Mouse (Mus musculus) limb, embryonic 12.5 days (tissue): ENCODE data around the gene Tyrobp. TPM values are rescaled to one million over a fixed set of nuclear protein-coding genes. Genes with fewer than 3 reads are reported as not detected.
A peak's percentile ranks its signal among the peaks of the same experiment; 100 is the strongest.

Experiments used
- ATAC-seq: fragments of 200-750 bp; cut with Nextera tagmentation; 2 replicates; pipeline ENCODE4 v1.8.0; 2017; ENCODE audit warnings: low read depth, moderate TSS enrichment; ENCODE audit not compliant: insufficient number of reproducible peaks, insufficient read depth, low FRiP score, low TSS enrichment
- H3K27ac ChIP-seq: fragments of 300-500 bp; sonication (generic); 2 replicates; pipeline ENCODE4 v1.5.1; 2016; ENCODE audit warnings: mild to moderate bottlenecking, moderate library complexity
- H3K27me3 ChIP-seq: fragments of 300-500 bp; sonication (generic); 2 replicates; pipeline ENCODE4 v1.6.1; 2016; ENCODE audit warnings: mild to moderate bottlenecking, moderate library complexity
- H3K36me3 ChIP-seq: fragments of 300-500 bp; sonication (generic); 2 replicates; pipeline ENCODE4 v1.6.1; 2016; ENCODE audit warnings: mild to moderate bottlenecking, moderate library complexity
- H3K4me1 ChIP-seq: fragments of 300-500 bp; sonication (generic); replicated peaks from 2 replicates; pipeline ENCODE4 v1.6.1; 2016
- H3K4me2 ChIP-seq: fragments of 300-500 bp; sonication (generic); 2 replicates; pipeline ENCODE4 v1.6.1; 2016; ENCODE audit warnings: mild to moderate bottlenecking, moderate library complexity
- H3K4me3 ChIP-seq: fragments of 300-500 bp; sonication (generic); replicated peaks from 2 replicates; pipeline ENCODE4 v1.5.1; 2016; ENCODE audit warnings: mild to moderate bottlenecking
- H3K9ac ChIP-seq: fragments of 300-500 bp; sonication (generic); replicated peaks from 2 replicates; pipeline ENCODE4 v1.6.1; 2016; ENCODE audit warnings: mild to moderate bottlenecking, moderate library complexity
- H3K9me3 ChIP-seq: fragments of 300-500 bp; sonication (generic); 2 replicates; pipeline ENCODE4 v1.6.1; 2016; ENCODE audit warnings: mild to moderate bottlenecking, moderate library complexity
- WGBS: fragments of 180-500 bp; shearing (Covaris S2); methylation state at CpG from one replicate; pipeline ENCODE4 v1.1.7; 2016; 5-methylcytosine and 5-hydroxymethylcytosine counted together
- polyA plus RNA-seq: library from polyadenylated mRNA; unstranded; fragments of >200 nt; fragmentation: Nextera tagmentation; extraction: Ambion mirVana; gene quantifications from 2 replicates; pipeline ENCODE4 v1.2.1, GENCODE M21; 2016

Tyrobp gene
- polyA plus RNA-seq, 1 experiment from 2014 or later, result 14.1 TPM

- 47% methylated on average over 23 of the region's 23 CpGs for whole genome bisulfite sequencing
- Histone ChIP-seq H3K4me1 (peaks cover 17% of the 10 kb centered on the region; the same call in 1 of the 2 replicates), H3K36me3 (peaks cover 8% of the 10 kb centered on the region; the same call in 1 of the 2 replicates), H3K27me3 (peaks cover 49% of the 10 kb centered on the region), H3K9ac (peak overlapping the region; percentile 53), H3K9me3 (peaks cover 8% of the 10 kb centered on the region; the same call in 1 of the 2 replicates), H3K4me2 (peak overlapping the region; percentile 90), H3K27ac (no peak overlapping the region), H3K4me3 (peak overlapping the region; percentile 57)
- no peak for ATAC-seq
Measured at GRCm38 (mm10) chr7:30423071-30423641, 9.6 kb downstream of the Tyrobp start.

GRCm38 (mm10) chr7:30429327-30429726 lies 15.8 kb downstream of the Tyrobp start:
- no peak overlapping the region for H3K4me2 ChIP-seq
- no peak for ATAC-seq
- peaks cover 8% of the 10 kb centered on the region; the same call in 1 of the 2 replicates for H3K36me3 ChIP-seq
- H3K27ac ChIP-seq, result no peak overlapping the region
- H3K9ac ChIP-seq, result no peak overlapping the region
- H3K4me3 ChIP-seq, result no peak overlapping the region
- H3K9me3 ChIP-seq, result no peaks in the 10 kb centered on the region
- H3K27me3 ChIP-seq, result peaks cover 5% of the 10 kb centered on the region
- H3K4me1 ChIP-seq, result no peaks in the 10 kb centered on the region; the same call in 1 of the 2 replicates

- no peak overlapping the region for H3K4me2 ChIP-seq
- 54% methylated on average over 2 of the region's 2 CpGs for WGBS
- ATAC-seq, result no peak
Measured at GRCm38 (mm10) chr7:30430191-30430590, 16.6 kb downstream of the Tyrobp start.

DNA sequence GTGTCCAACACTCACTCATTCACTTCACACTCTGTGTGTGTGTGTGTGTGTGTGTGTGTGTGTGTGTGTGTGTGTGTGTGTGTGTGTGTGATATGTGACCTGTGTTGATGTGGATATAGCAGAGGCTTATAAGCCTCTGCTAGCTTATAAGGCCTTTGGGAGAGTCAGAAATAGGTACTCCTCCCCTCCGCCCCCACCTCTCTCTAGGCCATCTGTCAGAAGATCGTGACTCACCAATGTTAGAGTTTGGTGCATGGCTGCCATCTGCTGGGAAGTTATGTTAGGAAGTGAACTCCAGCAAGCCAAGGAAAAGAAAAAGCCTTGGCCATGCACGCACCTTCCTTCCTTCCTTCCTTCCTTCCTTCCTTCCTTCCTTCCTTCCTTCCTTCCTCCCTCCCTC lies 18.2 kb downstream of the Tyrobp start:
- no peaks in the 10 kb centered on the region; the same call in 1 of the 2 replicates for H3K4me1 ChIP-seq
- no peak for ATAC-seq
- H3K9ac ChIP-seq, result no peak overlapping the region
- H3K36me3 ChIP-seq, result peaks cover 18% of the 10 kb centered on the region; the same call in 1 of the 2 replicates
- H3K4me2 ChIP-seq, result no peak overlapping the region
- no peaks in the 10 kb centered on the region for H3K9me3 ChIP-seq
- WGBS, result 16% methylated on average over 3 of the region's 3 CpGs
- peaks cover 18% of the 10 kb centered on the region for H3K27me3 ChIP-seq
- H3K27ac ChIP-seq, result no peak overlapping the region
- H3K4me3 ChIP-seq, result no peak overlapping the region

More at GRCm38 (mm10) chr7:30430191-30430590, 16.6 kb downstream of the Tyrobp start:
- peaks cover 4% of the 10 kb centered on the region for H3K27me3 ChIP-seq
- H3K4me3 ChIP-seq, result no peak overlapping the region
- no peaks in the 10 kb centered on the region; the same call in 1 of the 2 replicates for H3K4me1 ChIP-seq
- H3K9ac ChIP-seq, result no peak overlapping the region
- no peaks in the 10 kb centered on the region for H3K9me3 ChIP-seq
- no peak overlapping the region for H3K27ac ChIP-seq
- peaks cover 13% of the 10 kb centered on the region; the same call in 1 of the 2 replicates for H3K36me3 ChIP-seq

- Histone ChIP-seq H3K4me3 (no peak overlapping the region), H3K36me3 (peaks cover 25% of the 10 kb centered on the region; the same call in 1 of the 2 replicates), H3K4me2 (no peak overlapping the region), H3K27ac (no peak overlapping the region), H3K9me3 (no peaks in the 10 kb centered on the region), H3K4me1 (no peaks in the 10 kb centered on the region; the same call in 1 of the 2 replicates), H3K27me3 (peaks cover 31% of the 10 kb centered on the region), H3K9ac (no peak overlapping the region)
- WGBS, result 2% methylated on average over 10 of the region's 10 CpGs
- ATAC-seq, result no peak
Measured at GRCm38 (mm10) chr7:30434238-30434637, 20.7 kb downstream of the Tyrobp start.

DNA sequence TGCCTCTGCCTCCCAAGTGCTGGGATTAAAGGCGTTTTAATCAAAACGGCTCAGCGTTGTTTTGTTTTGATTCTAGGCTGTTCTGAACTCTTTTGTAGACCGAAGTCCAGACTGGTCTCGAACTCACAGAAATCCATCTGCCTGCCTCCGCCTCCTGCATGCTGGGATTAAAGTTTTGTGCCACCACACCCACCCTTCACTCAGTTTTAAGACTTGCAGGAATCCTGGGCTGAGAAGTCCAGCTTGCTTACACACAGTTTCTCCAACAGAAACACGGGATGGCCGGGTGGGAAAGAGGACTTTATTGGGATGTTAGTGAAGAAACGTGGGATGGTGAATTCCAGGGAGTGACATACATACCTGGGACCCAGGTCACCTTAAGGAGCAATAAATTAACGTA lies 21.1 kb downstream of the Tyrobp start:
- no peak for ATAC-seq
- Histone ChIP-seq H3K9ac (no peak overlapping the region), H3K36me3 (peaks cover 27% of the 10 kb centered on the region; the same call in 1 of the 2 replicates), H3K4me3 (no peak overlapping the region), H3K27ac (no peak overlapping the region), H3K4me2 (no peak overlapping the region), H3K27me3 (peaks cover 34% of the 10 kb centered on the region), H3K9me3 (no peaks in the 10 kb centered on the region), H3K4me1 (no peaks in the 10 kb centered on the region; the same call in 1 of the 2 replicates)
- WGBS, result 72% methylated on average over 10 of the region's 10 CpGs

GRCm38 (mm10) chr7:30435156-30435555 lies 21.6 kb downstream of the Tyrobp start:
- WGBS, result 34% methylated on average over 9 of the region's 9 CpGs
- Histone ChIP-seq H3K4me1 (no peaks in the 10 kb centered on the region; the same call in 1 of the 2 replicates), H3K27ac (no peak overlapping the region), H3K27me3 (peaks cover 38% of the 10 kb centered on the region), H3K9me3 (no peaks in the 10 kb centered on the region), H3K36me3 (peaks cover 31% of the 10 kb centered on the region; the same call in 1 of the 2 replicates), H3K4me3 (no peak overlapping the region), H3K4me2 (no peak overlapping the region), H3K9ac (no peak overlapping the region)
- no peak for ATAC-seq

DNA sequence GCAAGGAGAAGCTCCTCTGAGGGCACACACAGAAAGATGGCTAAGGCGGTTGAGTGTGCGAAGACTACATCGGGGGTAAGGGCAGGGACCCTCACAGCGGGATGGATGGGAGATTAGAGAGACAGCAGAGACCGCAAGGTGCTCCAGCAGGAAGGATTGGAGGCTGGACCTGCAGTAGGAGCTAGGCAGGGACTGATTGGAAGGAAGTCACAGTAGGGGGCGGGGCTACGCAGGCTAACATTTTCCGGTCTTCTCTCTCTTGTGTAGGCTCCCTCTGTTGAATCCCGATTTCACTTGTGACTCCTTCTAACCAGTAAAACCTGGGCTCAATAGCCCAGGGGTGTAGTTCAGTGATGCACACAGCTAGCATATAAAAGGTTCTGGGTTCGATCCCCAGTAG lies 23.3 kb downstream of the Tyrobp start:
- H3K27me3 ChIP-seq, result peaks cover 47% of the 10 kb centered on the region
- H3K4me1 ChIP-seq, result no peaks in the 10 kb centered on the region
- H3K36me3 ChIP-seq, result peaks cover 31% of the 10 kb centered on the region; the same call in 1 of the 2 replicates
- no peaks in the 10 kb centered on the region for H3K9me3 ChIP-seq
- no peak for ATAC-seq
- no peak overlapping the region for H3K9ac ChIP-seq
- WGBS, result 13% methylated on average over 10 of the region's 10 CpGs
- no peak overlapping the region for H3K4me3 ChIP-seq
- H3K27ac ChIP-seq, result no peak overlapping the region
- H3K4me2 ChIP-seq, result no peak overlapping the region

- H3K36me3 ChIP-seq, result peaks cover 41% of the 10 kb centered on the region
- peaks cover 74% of the 10 kb centered on the region for H3K27me3 ChIP-seq
- H3K4me3 ChIP-seq, result no peak overlapping the region
- no peaks in the 10 kb centered on the region for H3K9me3 ChIP-seq
- H3K4me1 ChIP-seq, result peaks cover 8% of the 10 kb centered on the region
- no peak overlapping the region for H3K27ac ChIP-seq
- H3K4me2 ChIP-seq, result no peak overlapping the region
- H3K9ac ChIP-seq, result no peak overlapping the region
- ATAC-seq, result no peak
- WGBS, result 64% methylated on average over 13 of the region's 13 CpGs
Measured at GRCm38 (mm10) chr7:30439734-30440133, 26.2 kb downstream of the Tyrobp start.

DNA sequence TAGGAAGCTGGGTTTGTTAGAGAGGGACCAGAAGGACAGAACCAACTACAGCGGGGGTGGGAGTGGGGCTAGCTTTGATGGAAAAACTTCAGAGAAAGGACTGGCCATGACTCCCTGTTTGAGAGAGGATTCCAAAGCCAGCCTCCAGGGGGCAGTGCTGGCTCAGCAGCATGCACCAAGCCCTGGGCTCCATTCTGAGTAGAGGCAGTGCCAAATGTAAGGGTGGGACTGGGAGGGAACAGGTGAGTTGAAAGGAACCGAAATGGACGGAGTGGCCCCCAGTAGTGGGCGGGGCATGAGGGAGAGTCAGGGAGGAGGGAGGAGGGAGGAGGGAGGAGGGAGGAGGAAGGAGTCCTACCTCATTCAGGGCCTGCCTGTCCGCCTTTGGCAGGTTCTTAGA lies 27.1 kb downstream of the Tyrobp start:
- 20% methylated on average over 4 of the region's 5 CpGs for WGBS
- Histone ChIP-seq H3K4me3 (no peak overlapping the region), H3K27ac (no peak overlapping the region), H3K9me3 (no peaks in the 10 kb centered on the region), H3K36me3 (peaks cover 32% of the 10 kb centered on the region), H3K9ac (no peak overlapping the region), H3K4me2 (no peak overlapping the region), H3K4me1 (peaks cover 10% of the 10 kb centered on the region), H3K27me3 (peaks cover 77% of the 10 kb centered on the region)
- ATAC-seq, result no peak

GRCm38 (mm10) chr7:30443696-30444095 lies 30.1 kb downstream of the Tyrobp start:
- H3K4me3 ChIP-seq, result no peak overlapping the region
- H3K27me3 ChIP-seq, result peaks cover 75% of the 10 kb centered on the region
- 22% methylated on average over 9 of the region's 9 CpGs for WGBS
- H3K4me1 ChIP-seq, result peaks cover 10% of the 10 kb centered on the region
- no peak for ATAC-seq
- 0 out of 2 replicates have a peak, but pooled peaks cover 8% of the 10 kb centered on the region for H3K9me3 ChIP-seq
- no peak overlapping the region for H3K27ac ChIP-seq
- H3K36me3 ChIP-seq, result peaks cover 18% of the 10 kb centered on the region
- peak overlapping the region; percentile 80 for H3K4me2 ChIP-seq
- no peak overlapping the region for H3K9ac ChIP-seq
